Mouse (Mus musculus) E14TG2a.4 (cell line): ENCODE measurements around the gene Syn3.

Source experiments
- CTCF ChIP-seq: conservative IDR thresholded peaks from 2 replicates; pipeline ENCODE4 v1.5.1; 2014; ENCODE audit warnings: low read length
- NANOG ChIP-seq: IDR thresholded peaks from 2 replicates; pipeline ENCODE4 v1.6.1; 2014; ENCODE audit warnings: borderline replicate concordance, low read length, mixed read lengths
- POU5F1 ChIP-seq: IDR thresholded peaks from 2 replicates; pipeline ENCODE4 v1.6.1; 2014; ENCODE audit warnings: low read length, borderline replicate concordance

- no peak for TF ChIP-seq CTCF
- no peak for TF ChIP-seq POU5F1
- no peak for TF ChIP-seq NANOG
These were observed 324.7 kb downstream of the Syn3 start for GRCm38 (mm10) chr10:86174017-86174416.
